ENCODE assay signal across 20 mouse cellular contexts in genomic region chr6:121173471-121173870, GRCm38 (mm10). TPM values are rescaled to one million over a fixed set of nuclear protein-coding genes. Genes with fewer than 3 reads are reported as not detected.
DNase-seq lines count a peak whose midpoint lies in the region; ATAC-seq and TF ChIP-seq lines count a peak whose summit lies in the region.
"Had no signal": no experiment of that assay in that cellular context is flagged by ENCODE, and none has a peak within 500 bp of the region (broad histone marks: within the 10 kb centered on the region; RNA-seq: fewer than 3 reads in every experiment).

No protein-coding gene starts in this region.

- H3K9me3 ChIP-seq in limb, embryonic 15.5 days: no peaks in the 10 kb centered on the region
- H3K9me3 ChIP-seq: embryonic facial prominence, embryonic 15.5 days; limb, embryonic 12.5 days; liver, embryonic 15.5 days; neural tube, embryonic 12.5 days had no signal

- H3K27ac ChIP-seq in kidney, adult 2 months (ENCODE audit: insufficient read depth, low read depth, low read length): no peak overlapping the region
- H3K27ac ChIP-seq in limb, embryonic 15.5 days: 0 out of 2 replicates have a peak overlapping the region, but pooled peaks have one; percentile 17
- H3K27ac ChIP-seq: embryonic facial prominence, embryonic 15.5 days; hindbrain, embryonic 14.5 days; limb, embryonic 12.5 days; liver, embryonic 15.5 days; neural tube, embryonic 12.5 days had no signal

- no peak overlapping the region for H3K9ac ChIP-seq in limb, embryonic 15.5 days
- H3K9ac ChIP-seq: embryonic facial prominence, embryonic 15.5 days; hindbrain, embryonic 14.5 days; limb, embryonic 12.5 days; liver, embryonic 15.5 days; neural tube, embryonic 12.5 days had no signal

- TF ChIP-seq CTCF in kidney, adult 2 months (conservative IDR thresholded peaks at IDR 0.05; ENCODE audit: insufficient read depth, insufficient read length, low read depth, low read length): no peak

- H3K36me3 ChIP-seq in kidney, adult 2 months (ENCODE audit: control insufficient read depth, insufficient read depth, low read length): no peaks in the 10 kb centered on the region
- H3K36me3 ChIP-seq in limb, embryonic 15.5 days: no peaks in the 10 kb centered on the region
- H3K36me3 ChIP-seq: embryonic facial prominence, embryonic 15.5 days; limb, embryonic 12.5 days; liver, embryonic 15.5 days; neural tube, embryonic 12.5 days had no signal

- no peak overlapping the region for H3K4me3 ChIP-seq in kidney, adult 2 months (ENCODE audit: insufficient read depth, low read depth, low read length)
- no peak overlapping the region for H3K4me3 ChIP-seq in limb, embryonic 15.5 days
- H3K4me3 ChIP-seq: embryonic facial prominence, embryonic 15.5 days; limb, embryonic 12.5 days; liver, embryonic 15.5 days; neural tube, embryonic 12.5 days had no signal

- no peak for ATAC-seq in limb, embryonic 15.5 days (ENCODE audit: insufficient number of reproducible peaks, low FRiP score, low TSS enrichment, low read depth)
- ATAC-seq in monocyte, adult 5-6 weeks (replicated peaks; ENCODE audit: insufficient number of reproducible peaks, low FRiP score, low TSS enrichment, poor library complexity, severe bottlenecking): no peak
- ATAC-seq: midbrain, embryonic 16.5 days had no signal

- no peak for TF ChIP-seq POLR2A in kidney, adult 2 months (IDR thresholded peaks at IDR 0.05; ENCODE audit: low read depth, low read length)

- no peaks in the 10 kb centered on the region for H3K27me3 ChIP-seq in kidney, adult 2 months (replicated peaks; ENCODE audit: control insufficient read depth, insufficient read depth, low read length)
- no peaks in the 10 kb centered on the region for H3K27me3 ChIP-seq in limb, embryonic 15.5 days
- H3K27me3 ChIP-seq: CH12.LX; embryonic facial prominence, embryonic 15.5 days; limb, embryonic 12.5 days; neural tube, embryonic 12.5 days had no signal

- no peak overlapping the region for H3K4me2 ChIP-seq in limb, embryonic 15.5 days
- H3K4me2 ChIP-seq: embryonic facial prominence, embryonic 15.5 days; hindbrain, embryonic 14.5 days; limb, embryonic 12.5 days; liver, embryonic 15.5 days; neural tube, embryonic 12.5 days had no signal

- peak; percentile 55 for DNase-seq in gastrocnemius, adult 18-20 months (ENCODE audit: low spot score)
- DNase-seq in gastrocnemius, postnatal 4 days (ENCODE audit: low spot score in 2 of 2): no peak
- peak; percentile 44 for DNase-seq in kidney, adult 2 months
- no peak for DNase-seq in kidney, adult 9 months
- no peak for DNase-seq in urinary bladder, postnatal 36 days (ENCODE audit: low spot score in 2 of 2)
- no peak for DNase-seq in retina, embryonic 14.5 days (ENCODE audit: low spot score)
- DNase-seq: adrenal gland, adult 2 months; cerebellum, adult 9-11 months; kidney, adult 11 months; kidney, postnatal 14 days; lung, postnatal 10 days had no signal

- peaks cover 7% of the 10 kb centered on the region; the same call in 1 of the 2 replicates for H3K4me1 ChIP-seq in kidney, adult 2 months (ENCODE audit: control insufficient read depth, insufficient read depth, low read length)
- peaks cover 22% of the 10 kb centered on the region for H3K4me1 ChIP-seq in limb, embryonic 15.5 days

- 30% methylated on average over 5 of the region's 5 CpGs for WGBS in kidney, adult 2 months
- WGBS in limb, embryonic 15.5 days: 36% methylated on average over 5 of the region's 5 CpGs

RNA-seq across cellular contexts. Expression of gene Pex26, which starts 10.0 kb away (rescaled TPM):
- 1 to 10 TPM; 2.9 TPM for total RNA-seq in gastrocnemius, adult 18-20 months (2021)
- 1 to 10 TPM; 5.8 to 6.1 TPM for total RNA-seq in gastrocnemius, postnatal 4 days (2021)
- 21.0 and 24.2 TPM in 2 replicates for polyA plus RNA-seq in kidney, adult 2 months (2012; rRNA removed)
- 10.5 and 11.3 TPM in 2 replicates for polyA plus RNA-seq in limb, embryonic 15.5 days (2015; fragmentation: Nextera tagmentation; extraction: Ambion mirVana)
- total RNA-seq in monocyte, adult 5-6 weeks (2017): 4.0 to 9.1 TPM (median 4.9 TPM) in 3 replicates

RNA-seq across cellular contexts. Expression of gene Tuba8, which starts 37.0 kb away (rescaled TPM):
- 100 to 1,000 TPM; 193 to 210 TPM for total RNA-seq in gastrocnemius, adult 18-20 months (2021)
- total RNA-seq in gastrocnemius, postnatal 4 days (2021): 10 to 100 TPM; 26.4 to 36.8 TPM
- 0.94 and 2.5 TPM in 2 replicates for polyA plus RNA-seq in kidney, adult 2 months (2012; rRNA removed)
- polyA plus RNA-seq in limb, embryonic 15.5 days (2015; fragmentation: Nextera tagmentation; extraction: Ambion mirVana): 16.3 and 18.0 TPM in 2 replicates
- total RNA-seq in monocyte, adult 5-6 weeks (2017): 1.1 to 3.4 TPM (median 2.6 TPM) in 3 replicates
- total RNA-seq: CH12.LX had no signal

RNA-seq across cellular contexts. Expression of gene Mical3, which starts 42.7 kb away (rescaled TPM):
- 10 to 100 TPM; 46.0 to 59.0 TPM for total RNA-seq in gastrocnemius, adult 18-20 months (2021)
- total RNA-seq in gastrocnemius, postnatal 4 days (2021): 100 to 1,000 TPM in 1 of 2 experiments, 10 to 100 TPM in 1; 99.9 to 103 TPM
- 16.1 and 17.5 TPM in 2 replicates for polyA plus RNA-seq in kidney, adult 2 months (2012; rRNA removed)
- polyA plus RNA-seq in limb, embryonic 15.5 days (2015; fragmentation: Nextera tagmentation; extraction: Ambion mirVana): 9.6 and 9.7 TPM in 2 replicates
- 1.3 to 2.9 TPM (median 2.6 TPM) in 3 replicates for total RNA-seq in monocyte, adult 5-6 weeks (2017)

Comparison
In these comparisons a context has a peak if more than half of its experiments do, and no peak if none do; other contexts are left out.
1. DNase-seq: peak in gastrocnemius, adult 18-20 months (single experiment) and kidney, adult 2 months (single experiment); none in gastrocnemius, postnatal 4 days (0 of 2), kidney, adult 9 months (single experiment), urinary bladder, postnatal 36 days (0 of 2) and retina, embryonic 14.5 days (single experiment).
2. RNA of gene Tuba8, which starts 37.0 kb away (total RNA-seq): 193 to 210 TPM in gastrocnemius, adult 18-20 months; 26.4 to 36.8 TPM in gastrocnemius, postnatal 4 days and 1.1 to 3.4 TPM in monocyte, adult 5-6 weeks; every median in the first group is over 4 times any median in the second.
3. RNA of gene Mical3, which starts 42.7 kb away (total RNA-seq): 99.9 to 103 TPM in gastrocnemius, postnatal 4 days and 46.0 to 59.0 TPM in gastrocnemius, adult 18-20 months; 1.3 to 2.9 TPM in monocyte, adult 5-6 weeks; every median in the first group is over 10 times any median in the second.